Mouse (Mus musculus): ENCODE measurements around the gene Gm49393. TPM values are rescaled to one million over a fixed set of nuclear protein-coding genes. Genes with fewer than 3 reads are reported as not detected.

Gm49393 gene
- total RNA-seq, 2 experiments from 2014 or later, result 1.1 TPM; not detected in 1

Other genes with a start within 250 kb of the Gm49393 start
- not detected for gene BC051665, start 149.2 kb downstream of the Gm49393 start, total RNA-seq (2021)
- not detected for gene Ctsll3, start 132.7 kb downstream of the Gm49393 start, total RNA-seq (2021)
- not detected for gene 4930486L24Rik, start 71.1 kb downstream of the Gm49393 start, total RNA-seq (2021)
- 1 to 10 TPM in 1 of 2 experiments, under 1 TPM in 1; 0.68 to 1.2 TPM for gene Gm49392, start 38.7 kb downstream of the Gm49393 start, total RNA-seq (2021)
- gene Ctla2b, start 38.1 kb downstream of the Gm49393 start, total RNA-seq (2021), result 1 to 10 TPM; 6.1 to 7.2 TPM
- gene Tpbpb, start 30.7 kb downstream of the Gm49393 start, total RNA-seq (2021), result not detected
- 1 to 10 TPM; 1.8 to 3.6 TPM for gene Gm49391, start 981 bp upstream of the Gm49393 start, total RNA-seq (2021)
- gene Ctla2a, start 1.0 kb upstream of the Gm49393 start, total RNA-seq (2021), result 100 to 1,000 TPM; 106 to 123 TPM
- gene Tpbpa, start 6.4 kb upstream of the Gm49393 start, total RNA-seq (2021), result not detected
- gene Ctsj, start 70.4 kb upstream of the Gm49393 start, total RNA-seq (2021), result not detected
- gene Ctsq, start 105.0 kb upstream of the Gm49393 start, total RNA-seq (2021), result not detected
- not detected for gene Ctsr, start 228.7 kb upstream of the Gm49393 start, total RNA-seq (2021)

Data from heart, postnatal 4 days (tissue).